Mouse (Mus musculus) thymus, postnatal 14 days (tissue): ENCODE measurements around the gene Bbox1.

ENCODE experiments used
- DNase-seq: peaks from one replicate; pipeline ENCODE4 v3.0.0; 2021

Gene Bbox1

GRCm38 (mm10) chr2:110269281-110269680, 45.1 kb downstream of the Bbox1 start:
- DNase-seq, result no peak

DNA sequence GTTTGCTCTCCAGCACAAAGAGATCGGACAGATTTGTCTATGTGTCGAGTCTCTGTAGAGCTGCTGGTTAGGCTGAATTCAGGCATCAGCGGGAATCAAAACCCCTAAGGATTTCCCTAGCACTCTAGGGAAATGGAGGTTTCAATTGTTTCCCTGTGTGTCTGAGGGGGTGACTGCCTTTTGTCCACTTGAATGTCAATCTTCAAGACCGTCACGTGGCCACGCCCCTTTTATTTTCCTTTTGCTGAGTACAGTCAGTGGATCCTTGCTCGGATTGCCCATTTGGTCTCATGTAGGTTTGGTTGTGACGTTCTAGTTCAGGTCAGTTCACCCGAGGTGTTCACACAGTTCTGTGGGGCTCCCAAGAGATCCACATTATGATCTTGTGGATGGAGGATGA, 82.1 kb downstream of the Bbox1 start:
- no peak for DNase-seq

- DNase-seq, result no peak
Measured at GRCm38 (mm10) chr2:110230753-110231152, 83.6 kb downstream of the Bbox1 start.

GRCm38 (mm10) chr2:110229143-110230087, 84.9 kb downstream of the Bbox1 start:
- no peak for DNase-seq

DNA sequence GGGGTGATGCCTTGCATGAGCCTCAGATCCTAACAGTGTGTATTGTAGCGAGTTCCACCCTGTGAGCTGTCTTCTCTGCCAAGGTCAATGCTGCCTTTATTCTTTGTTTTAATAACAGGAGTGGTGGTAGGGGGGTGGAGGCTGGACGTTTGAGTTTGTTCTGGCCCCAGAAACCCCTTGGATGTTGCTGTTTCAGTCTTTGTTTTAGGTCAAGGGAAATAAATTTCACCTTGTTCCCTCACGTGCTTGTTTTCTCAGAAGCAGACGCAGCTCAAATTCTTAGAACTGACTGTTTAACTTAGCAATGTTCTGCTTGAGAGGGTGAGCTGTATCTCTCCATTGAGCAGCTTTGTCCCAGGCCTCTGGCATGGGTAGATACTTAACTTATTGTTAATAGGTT, 87.9 kb downstream of the Bbox1 start:
- no peak for DNase-seq

DNA sequence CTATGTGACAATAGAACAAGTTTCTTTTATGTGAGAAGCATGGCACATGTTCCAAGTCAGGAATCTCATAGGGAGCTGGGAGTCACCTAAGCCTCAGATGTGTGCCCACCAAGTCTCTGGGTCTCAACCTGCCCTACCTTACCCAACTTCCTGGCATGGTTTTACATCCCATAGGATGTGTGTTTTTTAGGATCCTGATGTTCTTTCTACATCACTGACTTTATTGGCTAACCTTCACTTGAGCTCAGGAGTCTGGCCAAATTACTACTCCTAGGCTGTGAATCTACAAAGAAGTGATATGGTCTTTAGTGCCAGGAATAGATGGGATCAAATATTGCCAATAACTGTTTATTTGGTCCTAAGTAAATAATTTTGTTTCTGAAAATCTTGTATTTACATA, 88.4 kb downstream of the Bbox1 start:
- DNase-seq, result no peak

DNA sequence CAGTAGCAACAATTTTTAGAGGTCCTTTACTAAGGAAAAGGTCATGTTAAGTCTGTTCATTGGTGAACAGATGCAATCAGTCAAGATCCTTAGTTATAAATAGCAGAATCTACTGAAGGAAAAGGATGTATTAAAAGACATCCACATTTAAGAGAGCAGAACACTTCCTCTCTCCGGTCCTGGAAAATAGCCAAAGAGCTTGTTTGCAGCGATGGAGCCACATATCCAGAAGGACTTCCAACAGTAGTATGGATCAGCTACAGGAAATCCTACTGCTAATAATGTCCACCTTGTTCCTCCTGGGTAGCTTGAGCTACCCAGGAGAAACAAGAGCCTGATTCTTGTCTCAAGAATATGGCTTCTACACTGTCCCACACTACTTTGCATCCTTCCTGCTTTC, 91.6 kb downstream of the Bbox1 start:
- DNase-seq, result no peak

GRCm38 (mm10) chr2:110220492-110220891, 93.9 kb downstream of the Bbox1 start:
- DNase-seq, result no peak

- DNase-seq, result no peak
Measured at GRCm38 (mm10) chr2:110215685-110216058, 98.7 kb downstream of the Bbox1 start.

DNA sequence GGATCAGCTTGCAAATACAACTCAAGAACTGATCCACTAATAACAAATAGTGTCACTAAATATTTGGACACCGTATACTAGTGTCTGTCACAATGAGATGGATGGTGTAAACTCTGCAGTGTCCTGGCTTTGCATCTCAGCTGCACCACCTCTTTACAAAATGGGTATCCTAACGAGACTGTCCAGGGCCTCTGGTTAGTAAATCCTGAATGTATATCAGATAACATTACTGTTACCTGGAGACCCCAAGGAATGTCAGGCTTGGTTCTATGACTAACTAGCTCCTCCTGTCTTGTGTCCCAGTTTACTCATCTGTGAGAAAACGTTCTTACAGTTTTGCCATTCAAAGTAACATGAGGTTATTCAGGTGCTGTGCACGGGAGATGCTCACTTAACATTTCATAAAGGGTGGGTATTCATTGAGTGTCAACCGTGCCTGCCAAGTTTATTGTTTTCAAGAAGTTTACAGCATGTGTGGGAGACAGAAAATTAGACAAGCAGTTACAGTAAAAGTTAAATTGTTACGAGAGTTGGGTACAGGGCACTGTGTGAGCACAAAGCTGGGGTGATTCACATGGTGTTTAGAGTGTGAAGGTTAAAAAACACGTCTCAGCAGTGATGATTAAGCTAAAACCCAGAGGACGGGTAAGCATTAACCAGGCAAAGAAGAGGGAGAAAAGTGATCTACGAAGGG, 99.2 kb downstream of the Bbox1 start:
- no peak for DNase-seq

- no peak for DNase-seq
Measured at GRCm38 (mm10) chr2:110214278-110214677, 100.1 kb downstream of the Bbox1 start.
